Mouse (Mus musculus) forebrain, embryonic 14.5 days (tissue): ENCODE data around the gene Smarca5. TPM values are rescaled to one million over a fixed set of nuclear protein-coding genes. Genes with fewer than 3 reads are reported as not detected.
A peak's percentile ranks its signal among the peaks of the same experiment; 100 is the strongest.

Experiments used
- ATAC-seq: fragments of 200-750 bp; cut with Nextera tagmentation; 2 replicates; pipeline ENCODE4 v1.8.0; 2017; ENCODE audit warnings: mild to moderate bottlenecking, moderate library complexity
- DNase-seq: peaks from one replicate; pipeline ENCODE4 v3.0.0-alpha.2; 2015; ENCODE audit warnings: low spot score
- H3K27ac ChIP-seq: fragments of 300-500 bp; sonication (generic); 2 replicates; pipeline ENCODE4 v1.5.1; 2014; ENCODE audit warnings: low read depth, mild to moderate bottlenecking, control low read depth, low read length, moderate library complexity
- H3K27me3 ChIP-seq: fragments of 300-500 bp; sonication (generic); replicated peaks from 2 replicates; pipeline ENCODE4 v1.6.1; 2014; ENCODE audit warnings: low read length, control low read depth, mixed read lengths; ENCODE audit not compliant: control insufficient read depth, insufficient read depth
- H3K36me3 ChIP-seq: fragments of 300-500 bp; sonication (generic); 2 replicates; pipeline ENCODE4 v1.6.1; 2014; ENCODE audit warnings: low read length, control low read depth; ENCODE audit not compliant: control insufficient read depth, insufficient read depth
- H3K4me1 ChIP-seq: fragments of 300-500 bp; sonication (generic); 2 replicates; pipeline ENCODE4 v1.6.1; 2014; ENCODE audit warnings: antibody characterized with exemption, low read length, control low read depth; ENCODE audit not compliant: control insufficient read depth, insufficient read depth
- H3K4me2 ChIP-seq: fragments of 300-500 bp; sonication (generic); 2 replicates; pipeline ENCODE4 v1.6.1; 2014; ENCODE audit warnings: mild to moderate bottlenecking, control low read depth, low read length
- H3K4me3 ChIP-seq: fragments of 300-500 bp; sonication (generic); 2 replicates; pipeline ENCODE4 v1.5.1; 2014; ENCODE audit warnings: low read depth, low read length, control low read depth
- H3K9ac ChIP-seq: fragments of 300-500 bp; sonication (generic); 2 replicates; pipeline ENCODE4 v1.6.1; 2014; ENCODE audit warnings: mild to moderate bottlenecking, low read length, control low read depth, moderate library complexity
- H3K9me3 ChIP-seq: fragments of 300-500 bp; sonication (generic); replicated peaks from 2 replicates; pipeline ENCODE4 v1.6.1; 2016; ENCODE audit warnings: low read length, control low read depth, mixed read lengths; ENCODE audit not compliant: control insufficient read depth
- WGBS: fragments of 180-500 bp; shearing (Covaris S2); extraction: QIAGEN DNeasy Blood & Tissue Kit; methylation state at CpG from one replicate; pipeline ENCODE4 v1.1.7; 2014; 5-methylcytosine and 5-hydroxymethylcytosine counted together
- polyA plus RNA-seq: library from polyadenylated mRNA; unstranded; fragments of >200 nt; fragmentation: Nextera tagmentation; extraction: Ambion mirVana; gene quantifications from 2 replicates; pipeline ENCODE4 v1.2.1, GENCODE M21; 2014

The Smarca5 gene
- polyA plus RNA-seq, 1 experiment from 2014 or later: 73.6 TPM

DNA sequence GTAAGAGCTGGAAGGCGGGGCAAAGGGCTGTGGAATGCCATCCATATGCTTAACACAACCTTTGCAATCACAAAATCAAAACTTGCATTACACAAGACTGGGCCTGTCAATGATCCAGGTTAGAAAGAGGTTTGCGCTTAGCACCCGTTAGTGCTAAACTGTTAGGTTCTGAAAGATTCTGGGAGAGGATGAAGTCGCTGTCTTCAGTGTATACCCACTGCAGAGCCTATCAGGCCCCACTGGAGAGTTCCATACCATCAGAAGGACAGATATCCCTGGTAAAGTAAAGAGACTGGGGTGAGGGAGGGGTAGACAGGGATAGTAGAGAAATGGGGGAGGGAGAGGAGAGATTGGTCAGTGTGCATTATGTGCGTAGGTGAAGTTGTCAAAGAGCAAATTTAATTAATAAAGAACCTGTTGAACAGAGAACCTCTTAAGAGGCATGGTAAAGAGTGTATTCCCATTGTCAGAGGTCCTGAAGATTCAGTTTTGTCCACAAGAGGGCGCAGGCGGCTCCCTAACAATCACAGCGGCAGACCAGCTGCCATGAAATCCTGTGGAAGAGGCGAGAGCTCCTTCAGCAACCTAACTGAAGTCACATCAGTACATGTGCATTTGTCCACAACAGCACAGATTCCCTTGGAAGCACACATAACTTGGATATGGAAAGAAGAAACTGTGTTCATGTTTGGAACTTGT lies 13.9 kb upstream of the Smarca5 start:
- Histone ChIP-seq H3K36me3 (no peaks in the 10 kb centered on the region), H3K4me2 (no peak overlapping the region), H3K4me3 (no peak overlapping the region), H3K27me3 (no peaks in the 10 kb centered on the region), H3K4me1 (no peaks in the 10 kb centered on the region), H3K27ac (no peak overlapping the region), H3K9me3 (no peaks in the 10 kb centered on the region), H3K9ac (no peak overlapping the region)
- DNase-seq (peak; percentile 93), ATAC-seq (peak; percentile 93)
- 32% methylated on average over 9 of the region's 9 CpGs for WGBS

DNA sequence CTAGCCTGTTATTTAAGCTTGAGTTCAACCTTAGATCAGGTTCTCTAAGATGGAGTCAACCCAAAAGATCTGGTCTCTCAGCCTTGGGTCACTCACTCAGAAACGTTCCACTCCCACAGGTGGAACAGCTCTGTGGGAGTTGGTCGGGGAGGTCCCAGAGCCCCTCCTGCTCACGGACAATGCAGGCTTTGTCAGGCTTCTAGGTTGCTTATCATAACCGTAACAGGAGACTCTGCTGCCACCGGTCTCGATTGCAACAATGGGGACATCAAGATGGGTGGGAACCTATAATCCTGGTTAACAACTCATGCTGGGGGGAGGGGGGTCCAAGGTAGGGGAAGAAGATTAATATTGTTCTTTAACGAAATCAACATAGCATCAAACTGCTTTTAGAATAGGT lies 13.1 kb upstream of the Smarca5 start:
- Histone ChIP-seq H3K27me3 (no peaks in the 10 kb centered on the region), H3K36me3 (no peaks in the 10 kb centered on the region), H3K27ac (no peak overlapping the region), H3K9me3 (no peaks in the 10 kb centered on the region), H3K9ac (no peak overlapping the region), H3K4me1 (no peaks in the 10 kb centered on the region), H3K4me3 (no peak overlapping the region), H3K4me2 (no peak overlapping the region)
- no peak for ATAC-seq
- DNase-seq: no peak
- 48% methylated on average over 7 of the region's 7 CpGs for WGBS

DNA sequence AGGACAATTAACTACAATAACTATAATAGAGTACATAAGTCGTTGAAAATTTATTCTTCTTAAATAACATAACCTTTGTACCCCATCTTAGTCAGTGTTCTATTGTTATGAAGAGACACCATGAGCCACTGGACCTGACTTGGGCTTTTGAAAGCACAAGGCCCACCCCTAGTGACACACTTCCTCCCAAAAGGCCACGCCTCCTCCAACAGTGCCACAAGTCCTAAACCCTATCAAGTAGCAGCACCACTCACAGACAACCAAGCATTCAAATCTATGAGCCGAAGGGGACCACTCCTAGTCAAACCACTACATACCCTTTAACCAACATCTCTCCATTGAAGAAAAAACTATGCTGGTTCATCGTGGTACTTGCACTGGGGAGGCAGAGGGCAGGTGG lies 9.8 kb upstream of the Smarca5 start:
- DNase-seq: no peak
- Histone ChIP-seq H3K27ac (no peak overlapping the region), H3K4me1 (no peaks in the 10 kb centered on the region), H3K36me3 (no peaks in the 10 kb centered on the region), H3K27me3 (no peaks in the 10 kb centered on the region), H3K4me2 (no peak overlapping the region), H3K4me3 (no peak overlapping the region), H3K9ac (no peak overlapping the region), H3K9me3 (no peaks in the 10 kb centered on the region)
- no peak for ATAC-seq
- WGBS: 91% methylated on average over 4 of the region's 4 CpGs

DNA sequence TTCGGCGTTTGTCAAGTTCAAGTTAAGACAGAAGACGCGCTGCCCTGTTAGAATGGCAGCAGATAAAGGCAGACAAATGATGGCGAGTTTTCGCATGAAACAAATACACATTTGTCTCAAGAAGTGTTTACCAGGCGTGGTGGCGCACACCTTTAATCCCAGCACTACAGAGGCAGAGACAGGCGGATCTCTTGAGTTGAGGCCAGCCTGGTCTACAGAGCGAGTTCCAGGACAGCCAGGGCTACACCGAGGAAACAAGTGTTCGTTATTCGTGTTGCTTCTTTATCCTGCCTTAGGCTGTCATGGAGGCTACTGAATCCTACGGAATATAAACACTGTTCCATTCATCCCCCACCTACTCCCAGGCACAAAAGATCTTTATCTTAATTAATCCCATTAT lies 635 bp upstream of the Smarca5 start:
- 7% methylated on average over 14 of the region's 14 CpGs for WGBS
- peaks cover 6% of the 10 kb centered on the region; the same call in 1 of the 2 replicates for H3K4me1 ChIP-seq
- H3K9ac ChIP-seq: peak overlapping the region; percentile 63
- H3K4me2 ChIP-seq: peak overlapping the region; percentile 58
- peak; percentile 38 for ATAC-seq
- H3K36me3 ChIP-seq: peaks cover 10% of the 10 kb centered on the region
- H3K9me3 ChIP-seq: no peaks in the 10 kb centered on the region
- H3K27ac ChIP-seq: peak overlapping the region; percentile 99
- peak overlapping the region; percentile 84 for H3K4me3 ChIP-seq
- H3K27me3 ChIP-seq: no peaks in the 10 kb centered on the region
- no peak for DNase-seq

DNA sequence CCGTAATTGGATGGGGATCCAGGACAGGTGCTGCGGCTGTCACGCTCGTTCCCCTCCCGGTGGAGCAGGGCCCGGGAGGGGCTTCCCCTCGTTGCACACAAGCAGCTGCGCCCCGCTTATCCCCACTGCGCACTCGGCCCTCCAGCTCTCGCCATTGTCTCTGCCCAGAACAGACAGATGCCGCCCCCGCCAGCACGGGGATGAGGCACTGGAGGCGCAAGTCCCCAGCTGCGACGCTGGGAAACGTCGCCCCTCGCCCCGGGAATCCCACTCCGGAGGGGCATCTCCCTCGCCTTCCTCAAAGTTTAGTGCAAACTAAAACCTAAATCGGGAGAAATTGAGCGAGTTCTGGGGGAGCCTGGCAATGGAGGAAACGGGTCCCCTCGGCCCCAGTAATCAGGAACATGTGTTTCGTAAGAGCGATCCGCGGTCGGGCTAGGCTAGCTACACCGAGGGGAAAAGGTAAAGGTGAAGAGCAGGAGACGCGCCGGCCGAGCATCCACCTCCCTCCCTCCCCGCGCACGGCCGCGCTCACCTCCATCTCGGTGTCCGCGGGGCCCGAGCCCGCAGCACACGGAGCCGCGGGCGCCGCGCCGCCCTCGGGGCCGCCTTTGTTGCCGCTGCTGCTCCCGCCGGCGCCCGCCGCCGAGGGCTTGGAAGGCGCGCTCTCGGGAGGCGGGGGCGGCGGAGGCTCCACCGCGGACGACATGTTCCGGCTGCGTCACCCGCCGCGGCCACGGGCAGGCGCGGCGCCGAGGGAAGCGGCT lies 726 bp downstream of the Smarca5 start:
- Histone ChIP-seq H3K27me3 (no peaks in the 10 kb centered on the region), H3K9me3 (no peaks in the 10 kb centered on the region), H3K27ac (peak overlapping the region; percentile 99), H3K4me3 (peak overlapping the region; percentile 84), H3K4me1 (peaks cover 6% of the 10 kb centered on the region; the same call in 1 of the 2 replicates), H3K9ac (peak overlapping the region; percentile 95), H3K36me3 (peaks cover 19% of the 10 kb centered on the region), H3K4me2 (peak overlapping the region; percentile 86)
- DNase-seq (peak; percentile 77), ATAC-seq (peak; percentile 74)
- under 1% methylated on average over 67 of the region's 84 CpGs for WGBS

DNA sequence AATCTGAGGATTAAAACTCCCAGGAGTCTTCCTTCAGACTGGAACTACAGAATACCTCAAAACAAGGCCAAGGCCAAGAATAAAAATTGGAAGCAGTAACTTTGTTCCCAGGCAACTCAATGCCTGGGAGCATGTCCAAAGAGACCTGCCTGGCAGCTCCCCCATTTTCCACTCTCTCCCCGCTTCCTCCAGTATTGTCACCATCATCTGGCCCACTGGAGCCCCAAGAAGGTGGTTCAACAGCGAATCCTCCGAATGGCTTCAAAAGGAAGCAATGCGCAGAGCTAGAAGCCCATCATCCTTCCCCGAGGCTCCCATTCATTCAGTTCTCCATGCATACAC lies 1.3 kb downstream of the Smarca5 start:
- H3K4me3 ChIP-seq: peak overlapping the region; percentile 84
- no peak for ATAC-seq
- no peak for DNase-seq
- no peaks in the 10 kb centered on the region for H3K9me3 ChIP-seq
- peak overlapping the region; percentile 86 for H3K4me2 ChIP-seq
- H3K27ac ChIP-seq: peak overlapping the region; percentile 99
- H3K9ac ChIP-seq: peak overlapping the region; percentile 95
- no peaks in the 10 kb centered on the region for H3K27me3 ChIP-seq
- WGBS: 0% methylated on average over 5 of the region's 5 CpGs
- H3K36me3 ChIP-seq: peaks cover 21% of the 10 kb centered on the region
- H3K4me1 ChIP-seq: peaks cover 6% of the 10 kb centered on the region; the same call in 1 of the 2 replicates

DNA sequence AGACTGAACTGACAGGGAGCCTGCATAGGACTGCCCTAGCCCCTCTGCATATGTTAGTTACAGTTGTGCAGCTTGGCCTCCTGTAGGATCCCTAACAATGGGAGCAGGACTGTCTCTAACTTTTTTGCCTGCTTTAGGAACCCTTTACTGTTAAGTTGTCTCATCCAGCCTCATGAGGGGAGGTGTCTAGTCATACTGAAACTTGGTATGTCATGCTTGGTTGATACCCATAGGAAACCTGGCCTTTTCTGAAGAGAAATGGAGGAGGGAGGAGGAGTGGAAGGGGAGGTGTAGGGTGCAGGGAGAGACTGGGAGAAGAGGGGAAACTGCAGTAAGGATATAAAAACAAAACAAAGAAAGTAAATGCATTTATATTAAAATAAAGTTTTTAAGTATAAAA lies 7.0 kb downstream of the Smarca5 start:
- H3K9me3 ChIP-seq: no peaks in the 10 kb centered on the region
- DNase-seq (no peak), ATAC-seq (no peak)
- no peaks in the 10 kb centered on the region for H3K27me3 ChIP-seq
- H3K4me1 ChIP-seq: no peaks in the 10 kb centered on the region
- H3K4me3 ChIP-seq: no peak overlapping the region
- H3K36me3 ChIP-seq: peaks cover 66% of the 10 kb centered on the region
- no peak overlapping the region for H3K9ac ChIP-seq
- no peak overlapping the region for H3K4me2 ChIP-seq
- no peak overlapping the region for H3K27ac ChIP-seq

DNA sequence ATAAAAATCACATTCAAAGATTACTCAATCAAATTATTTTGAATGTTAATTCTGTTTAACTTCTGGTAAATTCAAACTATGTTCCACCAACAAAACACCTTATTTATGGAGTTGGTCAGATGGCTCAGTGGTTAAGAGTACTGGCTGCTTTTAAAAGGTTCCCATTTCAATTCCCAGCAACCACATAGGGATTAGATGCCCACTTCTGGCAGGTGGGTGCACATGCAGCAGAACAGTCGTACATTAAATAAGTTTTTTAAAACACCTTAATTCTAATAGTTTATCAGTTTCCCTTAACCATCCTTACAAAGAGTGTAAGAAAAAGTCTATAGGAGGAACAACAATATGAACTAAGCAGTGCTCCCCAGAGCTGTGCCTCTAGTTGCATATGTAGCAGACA lies 24.8 kb downstream of the Smarca5 start:
- no peak overlapping the region for H3K4me3 ChIP-seq
- no peak overlapping the region for H3K4me2 ChIP-seq
- DNase-seq: no peak
- H3K9me3 ChIP-seq: no peaks in the 10 kb centered on the region
- peaks cover 67% of the 10 kb centered on the region for H3K36me3 ChIP-seq
- no peak overlapping the region for H3K9ac ChIP-seq
- no peaks in the 10 kb centered on the region for H3K27me3 ChIP-seq
- no peak for ATAC-seq
- H3K27ac ChIP-seq: no peak overlapping the region
- no peaks in the 10 kb centered on the region for H3K4me1 ChIP-seq
- 98% methylated on average over 1 of the region's 1 CpGs for WGBS
